Mouse (Mus musculus): ENCODE measurements at regions not wholly inside any gene's neighbourhood (a gene's known extent, or its start where the extent isn't known, plus 50 kb on each side); places are given as distances from the start of the nearest gene placed in this dataset.

- Histone ChIP-seq H3K27me3 (no peaks in the 10 kb centered on the region), H3K36me3 (replicated peaks) (no peaks in the 10 kb centered on the region), H3K4me2 (no peak overlapping the region), H3K4me3 (replicated peaks) (no peak overlapping the region), H3K9me3 (no peaks in the 10 kb centered on the region), H3K4me1 (no peaks in the 10 kb centered on the region), H3K27ac (no peak overlapping the region), H3K9ac (no peak overlapping the region)
- ATAC-seq (ENCODE audit: low FRiP score) = no peak
- 74% methylated on average over 4 of the region's 4 CpGs for WGBS
These were observed 449.4 kb upstream of the Gm10306 start for GRCm38 (mm10) chr4:94106941-94107340.

- H3K36me3 ChIP-seq (replicated peaks) = no peaks in the 10 kb centered on the region
- H3K4me2 ChIP-seq = no peak overlapping the region
- no peaks in the 10 kb centered on the region for H3K9me3 ChIP-seq
- H3K4me1 ChIP-seq = no peaks in the 10 kb centered on the region
- no peak overlapping the region for H3K27ac ChIP-seq
- no peak for ATAC-seq (ENCODE audit: low FRiP score)
- H3K27me3 ChIP-seq = no peaks in the 10 kb centered on the region
- no peak overlapping the region for H3K9ac ChIP-seq
- H3K4me3 ChIP-seq (replicated peaks) = no peak overlapping the region
- 82% methylated on average over 3 of the region's 3 CpGs for WGBS
These were observed 439.5 kb upstream of the Gm10306 start for GRCm38 (mm10) chr4:94116881-94117280.

- Histone ChIP-seq H3K27me3 (no peaks in the 10 kb centered on the region), H3K4me3 (replicated peaks) (no peak overlapping the region), H3K4me2 (no peak overlapping the region), H3K36me3 (replicated peaks) (no peaks in the 10 kb centered on the region), H3K9me3 (no peaks in the 10 kb centered on the region), H3K9ac (no peak overlapping the region), H3K27ac (no peak overlapping the region), H3K4me1 (no peaks in the 10 kb centered on the region)
- WGBS = 80% methylated on average over 14 of the region's 14 CpGs
- 0 out of 2 replicates have a peak, but pooled peaks have one; percentile 20 for ATAC-seq (ENCODE audit: low FRiP score)
These were observed 432.2 kb upstream of the Gm10306 start for GRCm38 (mm10) chr4:94124177-94124576.

- H3K9ac ChIP-seq = no peak overlapping the region
- 85% methylated on average over 2 of the region's 2 CpGs for WGBS
- no peaks in the 10 kb centered on the region for H3K4me1 ChIP-seq
- no peak overlapping the region for H3K27ac ChIP-seq
- no peaks in the 10 kb centered on the region for H3K27me3 ChIP-seq
- H3K9me3 ChIP-seq = no peaks in the 10 kb centered on the region
- no peak overlapping the region for H3K4me3 ChIP-seq (replicated peaks)
- ATAC-seq (ENCODE audit: low FRiP score) = no peak
- no peak overlapping the region for H3K4me2 ChIP-seq
- no peaks in the 10 kb centered on the region for H3K36me3 ChIP-seq (replicated peaks)
These were observed 418.4 kb upstream of the Gm10306 start for GRCm38 (mm10) chr4:94137921-94138320.

- Histone ChIP-seq H3K4me3 (replicated peaks) (no peak overlapping the region), H3K27me3 (no peaks in the 10 kb centered on the region), H3K9ac (no peak overlapping the region), H3K27ac (no peak overlapping the region), H3K36me3 (replicated peaks) (no peaks in the 10 kb centered on the region), H3K9me3 (no peaks in the 10 kb centered on the region), H3K4me1 (peaks cover 8% of the 10 kb centered on the region; the same call in 1 of the 2 replicates), H3K4me2 (peak overlapping the region; percentile 19)
- ATAC-seq (ENCODE audit: low FRiP score) = peak; percentile 59; the same call in 1 of the 2 replicates
- WGBS = 23% methylated on average over 7 of the region's 7 CpGs
These were observed 411.2 kb upstream of the Gm10306 start for GRCm38 (mm10) chr4:94144901-94145801.

- Histone ChIP-seq H3K4me3 (replicated peaks) (no peak overlapping the region), H3K27me3 (no peaks in the 10 kb centered on the region)
- no peak for ATAC-seq (ENCODE audit: low FRiP score)
These were observed 408.3 kb upstream of the Gm10306 start for GRCm38 (mm10) chr4:94147964-94148533.

GRCm38 (mm10) chr4:94149056-94149455, 407.3 kb upstream of the Gm10306 start:
- Histone ChIP-seq H3K4me3 (replicated peaks) (no peak overlapping the region), H3K9me3 (no peaks in the 10 kb centered on the region), H3K4me2 (no peak overlapping the region), H3K36me3 (replicated peaks) (no peaks in the 10 kb centered on the region), H3K27me3 (no peaks in the 10 kb centered on the region), H3K27ac (no peak overlapping the region), H3K4me1 (peaks cover 8% of the 10 kb centered on the region; the same call in 1 of the 2 replicates), H3K9ac (no peak overlapping the region)
- ATAC-seq (ENCODE audit: low FRiP score) = no peak
- WGBS = 73% methylated on average over 3 of the region's 3 CpGs

More at GRCm38 (mm10) chr4:94147964-94148533, 408.3 kb upstream of the Gm10306 start:
- no peaks in the 10 kb centered on the region for H3K9me3 ChIP-seq
- H3K9ac ChIP-seq = no peak overlapping the region
- H3K4me2 ChIP-seq = no peak overlapping the region
- no peaks in the 10 kb centered on the region for H3K36me3 ChIP-seq (replicated peaks)
- H3K27ac ChIP-seq = no peak overlapping the region
- H3K4me1 ChIP-seq = peaks cover 8% of the 10 kb centered on the region; the same call in 1 of the 2 replicates

- no peak overlapping the region for H3K9ac ChIP-seq
- H3K27ac ChIP-seq = no peak overlapping the region
- ATAC-seq (ENCODE audit: low FRiP score) = no peak
- WGBS = 90% methylated on average over 2 of the region's 2 CpGs
- H3K36me3 ChIP-seq (replicated peaks) = no peaks in the 10 kb centered on the region
- no peak overlapping the region for H3K4me3 ChIP-seq (replicated peaks)
- no peaks in the 10 kb centered on the region for H3K27me3 ChIP-seq
- no peaks in the 10 kb centered on the region for H3K9me3 ChIP-seq
- no peaks in the 10 kb centered on the region for H3K4me1 ChIP-seq
- H3K4me2 ChIP-seq = no peak overlapping the region
These were observed 395.7 kb upstream of the Gm10306 start for GRCm38 (mm10) chr4:94160620-94161019.

- no peak for ATAC-seq (ENCODE audit: low FRiP score)
- no peaks in the 10 kb centered on the region for H3K36me3 ChIP-seq (replicated peaks)
- 83% methylated on average over 2 of the region's 2 CpGs for WGBS
These were observed 383.2 kb upstream of the Gm10306 start for GRCm38 (mm10) chr4:94173096-94173495.

GRCm38 (mm10) chr4:94186997-94187396, 369.3 kb upstream of the Gm10306 start:
- no peaks in the 10 kb centered on the region for H3K27me3 ChIP-seq
- no peaks in the 10 kb centered on the region for H3K4me1 ChIP-seq
- no peak overlapping the region for H3K27ac ChIP-seq
- no peak overlapping the region for H3K4me2 ChIP-seq
- no peak for ATAC-seq (ENCODE audit: low FRiP score)
- no peak overlapping the region for H3K9ac ChIP-seq
- no peaks in the 10 kb centered on the region for H3K9me3 ChIP-seq
- no peaks in the 10 kb centered on the region for H3K36me3 ChIP-seq (replicated peaks)
- no peak overlapping the region for H3K4me3 ChIP-seq (replicated peaks)
- WGBS = 69% methylated on average over 4 of the region's 4 CpGs

More at GRCm38 (mm10) chr4:94173096-94173495, 383.2 kb upstream of the Gm10306 start:
- no peak overlapping the region for H3K4me3 ChIP-seq (replicated peaks)
- no peaks in the 10 kb centered on the region for H3K4me1 ChIP-seq
- H3K27me3 ChIP-seq = no peaks in the 10 kb centered on the region
- H3K4me2 ChIP-seq = no peak overlapping the region
- H3K9ac ChIP-seq = no peak overlapping the region
- H3K9me3 ChIP-seq = no peaks in the 10 kb centered on the region
- H3K27ac ChIP-seq = no peak overlapping the region

- H3K36me3 ChIP-seq (replicated peaks) = no peaks in the 10 kb centered on the region
- no peak for ATAC-seq (ENCODE audit: low FRiP score)
- no peaks in the 10 kb centered on the region for H3K27me3 ChIP-seq
- H3K4me2 ChIP-seq = no peak overlapping the region
- H3K4me3 ChIP-seq (replicated peaks) = no peak overlapping the region
- H3K9ac ChIP-seq = no peak overlapping the region
- H3K4me1 ChIP-seq = no peaks in the 10 kb centered on the region
- 84% methylated on average over 2 of the region's 2 CpGs for WGBS
- no peak overlapping the region for H3K27ac ChIP-seq
- H3K9me3 ChIP-seq = no peaks in the 10 kb centered on the region
These were observed 368.0 kb upstream of the Gm10306 start for GRCm38 (mm10) chr4:94188354-94188753.

GRCm38 (mm10) chr4:94188888-94189287, 367.5 kb upstream of the Gm10306 start:
- H3K9me3 ChIP-seq = no peaks in the 10 kb centered on the region
- WGBS = 72% methylated on average over 3 of the region's 3 CpGs
- H3K4me1 ChIP-seq = no peaks in the 10 kb centered on the region
- ATAC-seq (ENCODE audit: low FRiP score) = no peak
- no peak overlapping the region for H3K9ac ChIP-seq
- no peaks in the 10 kb centered on the region for H3K36me3 ChIP-seq (replicated peaks)
- H3K4me3 ChIP-seq (replicated peaks) = no peak overlapping the region
- no peak overlapping the region for H3K27ac ChIP-seq
- no peak overlapping the region for H3K4me2 ChIP-seq
- no peaks in the 10 kb centered on the region for H3K27me3 ChIP-seq

- no peak for ATAC-seq (ENCODE audit: low FRiP score)
- H3K4me2 ChIP-seq = no peak overlapping the region
- no peak overlapping the region for H3K27ac ChIP-seq
- H3K9me3 ChIP-seq = no peaks in the 10 kb centered on the region
- H3K4me1 ChIP-seq = no peaks in the 10 kb centered on the region
- no peaks in the 10 kb centered on the region for H3K27me3 ChIP-seq
- H3K9ac ChIP-seq = no peak overlapping the region
- 84% methylated on average over 2 of the region's 2 CpGs for WGBS
- no peak overlapping the region for H3K4me3 ChIP-seq (replicated peaks)
- no peaks in the 10 kb centered on the region for H3K36me3 ChIP-seq (replicated peaks)
These were observed 365.4 kb upstream of the Gm10306 start for GRCm38 (mm10) chr4:94190940-94191339.

Data from forebrain, embryonic 12.5 days (tissue).